Mouse (Mus musculus) cortical plate, adult 2 months (tissue): Measurements from ENCODE around the gene Rad18.

Source experiments
- CTCF ChIP-seq: fragments of 200-500 bp; IDR thresholded peaks from 2 replicates; pipeline ENCODE4 v1.5.1; 2011; ENCODE audit warnings: mild to moderate bottlenecking, control low read depth, low read length; ENCODE audit not compliant: insufficient read depth; ENCODE audit errors: extremely low read depth
- POLR2A ChIP-seq: fragments of 200-500 bp; IDR thresholded peaks from 2 replicates; pipeline ENCODE4 v1.6.1; 2011; ENCODE audit warnings: mild to moderate bottlenecking, low read length, control low read depth; ENCODE audit not compliant: insufficient read depth; ENCODE audit errors: extremely low read depth

DNA sequence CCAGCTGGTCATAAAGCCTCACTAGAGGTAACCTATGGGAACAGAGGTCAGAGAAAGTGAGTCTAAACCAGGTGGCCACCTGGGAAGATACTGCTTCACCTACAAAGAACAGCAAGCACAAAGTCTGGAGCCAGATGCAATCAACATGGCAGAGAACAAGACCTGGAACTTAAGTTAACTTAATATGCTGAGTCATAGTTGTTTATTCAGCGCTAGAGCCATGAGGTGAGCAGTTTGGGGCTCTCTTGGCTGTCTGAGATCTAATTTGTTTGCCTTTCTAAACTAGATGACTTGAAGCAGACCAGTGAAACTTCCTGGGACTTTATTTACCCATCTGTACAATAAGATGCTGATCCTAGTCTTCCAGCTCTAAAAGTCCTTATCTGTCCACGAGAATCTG is 12.4 kb downstream of the Rad18 start:
- TF ChIP-seq CTCF (no peak), POLR2A (no peak)
